Mouse (Mus musculus) forebrain, postnatal 0 days (tissue): ENCODE data around the gene Auts2. TPM values are rescaled to one million over a fixed set of nuclear protein-coding genes. Genes with fewer than 3 reads are reported as not detected.
A peak's percentile ranks its signal among the peaks of the same experiment; 100 is the strongest.

ENCODE experiments used
- ATAC-seq: fragments of 200-750 bp; cut with Nextera tagmentation; 2 replicates; pipeline ENCODE4 v1.8.0; 2017; ENCODE audit warnings: mild to moderate bottlenecking, moderate library complexity
- DNase-seq: peaks from one replicate; pipeline ENCODE4 v3.0.0-alpha.2; 2015
- H3K27ac ChIP-seq: fragments of 300-500 bp; sonication (generic); 2 replicates; pipeline ENCODE4 v1.5.1; 2014; ENCODE audit warnings: low read depth, mild to moderate bottlenecking, antibody characterized with exemption, low read length, moderate library complexity, mixed read lengths
- H3K27me3 ChIP-seq: fragments of 300-500 bp; sonication (generic); 2 replicates; pipeline ENCODE4 v1.6.1; 2014; ENCODE audit warnings: mild to moderate bottlenecking, low read length, mixed read lengths; ENCODE audit not compliant: insufficient read depth
- H3K36me3 ChIP-seq: fragments of 300-500 bp; sonication (generic); 2 replicates; pipeline ENCODE4 v1.6.1; 2014; ENCODE audit warnings: mild to moderate bottlenecking, moderate library complexity; ENCODE audit not compliant: insufficient read depth
- H3K4me1 ChIP-seq: fragments of 300-500 bp; sonication (generic); 2 replicates; pipeline ENCODE4 v1.6.1; 2014; ENCODE audit warnings: antibody characterized with exemption; ENCODE audit not compliant: insufficient read depth
- H3K4me2 ChIP-seq: fragments of 300-500 bp; sonication (generic); 2 replicates; pipeline ENCODE4 v1.6.1; 2014; ENCODE audit warnings: low read depth, mild to moderate bottlenecking, moderate library complexity
- H3K4me3 ChIP-seq: fragments of 300-500 bp; sonication (generic); 2 replicates; pipeline ENCODE4 v1.5.1; 2014; ENCODE audit warnings: low read depth, low read length, mixed read lengths
- H3K9ac ChIP-seq: fragments of 300-500 bp; sonication (generic); 2 replicates; pipeline ENCODE4 v1.6.1; 2014; ENCODE audit warnings: mild to moderate bottlenecking
- H3K9me3 ChIP-seq: fragments of 300-500 bp; sonication (generic); 2 replicates; pipeline ENCODE4 v1.6.1; 2016; ENCODE audit warnings: low read length
- CTCF ChIP-seq: sonication (generic); IDR thresholded peaks from 2 replicates; pipeline ENCODE4 v1.5.1; 2016; ENCODE audit warnings: antibody characterized with exemption, control low read depth, low read depth
- WGBS: fragments of 180-500 bp; shearing (Covaris S2); extraction: QIAGEN DNeasy Blood & Tissue Kit; methylation state at CpG from one replicate; pipeline ENCODE4 v1.1.7; 2014; 5-methylcytosine and 5-hydroxymethylcytosine counted together
- polyA plus RNA-seq: library from polyadenylated mRNA; unstranded; fragments of >200 nt; fragmentation: Nextera tagmentation; extraction: Ambion mirVana; gene quantifications from 2 replicates; pipeline ENCODE4 v1.2.1, GENCODE M21; 2015
- total RNA-seq: library from RNA; depleted of rRNA; stranded (reverse); fragments of >200 nt; gene quantifications from 2 replicates; pipeline ENCODE4 v1.2.3, GENCODE M21; 2014

Auts2 gene
- total and polyA plus RNA-seq, 2 experiments from 2014 or later, result 40.9 to 66.2 TPM

DNA sequence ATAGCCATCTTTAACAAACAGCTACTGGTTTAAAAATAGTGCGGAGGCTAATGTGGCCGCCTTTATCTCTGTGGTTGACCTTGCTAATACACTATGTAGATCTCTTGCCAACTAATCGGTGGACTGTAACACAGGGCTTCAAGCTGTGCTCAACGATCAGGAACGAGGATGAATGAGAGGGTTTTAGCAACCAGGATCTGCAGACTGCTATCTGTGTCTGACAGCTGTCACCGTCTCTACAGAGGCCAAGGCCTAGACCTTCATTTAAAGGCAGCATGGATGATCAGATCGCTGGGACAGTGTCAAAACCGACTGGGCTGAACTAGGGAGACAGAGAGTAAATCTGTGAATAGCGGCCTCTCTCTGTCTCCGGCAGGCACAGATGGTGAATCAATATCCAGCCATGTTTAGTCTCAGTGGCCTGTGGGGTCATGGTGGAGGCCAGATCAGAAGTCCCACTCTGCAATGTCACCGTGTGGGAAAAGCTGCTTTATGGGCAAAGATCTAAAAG is 892.7 kb downstream of the Auts2 start:
- DNase-seq (no peak), ATAC-seq (no peak)
- 0 out of 2 replicates have a peak, but pooled peaks cover 2% of the 10 kb centered on the region for H3K4me1 ChIP-seq
- no peak overlapping the region for H3K4me3 ChIP-seq
- no peaks in the 10 kb centered on the region for H3K36me3 ChIP-seq
- H3K9ac ChIP-seq, result no peak overlapping the region
- no peak overlapping the region for H3K27ac ChIP-seq
- TF ChIP-seq CTCF, result no peak
- H3K9me3 ChIP-seq, result no peaks in the 10 kb centered on the region
- no peaks in the 10 kb centered on the region for H3K27me3 ChIP-seq
- H3K4me2 ChIP-seq, result no peak overlapping the region
- 44% methylated on average over 11 of the region's 11 CpGs for WGBS

DNA sequence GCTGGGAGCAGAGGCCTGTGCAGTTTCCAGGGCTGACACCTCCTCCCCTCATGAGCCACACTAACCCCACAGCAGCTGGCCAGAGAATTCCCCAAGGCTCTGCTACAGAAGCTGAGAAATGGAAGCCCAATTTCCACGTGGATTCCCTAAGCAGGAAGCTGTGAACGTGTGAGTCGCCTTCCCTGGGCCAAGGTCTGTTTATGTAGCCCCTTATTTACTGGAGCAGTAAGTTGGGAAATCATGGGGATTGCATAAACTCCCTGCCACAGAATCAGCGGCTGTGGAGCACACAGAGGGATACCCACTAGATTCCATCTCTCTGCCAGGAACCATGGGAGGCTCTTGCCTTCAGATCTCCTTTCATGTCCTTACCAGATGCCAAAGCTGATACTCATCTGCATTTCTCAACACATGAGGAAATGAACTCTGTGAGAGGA is 895.4 kb downstream of the Auts2 start:
- TF ChIP-seq CTCF, result no peak
- 36% methylated on average over 4 of the region's 4 CpGs for WGBS
- H3K9ac ChIP-seq, result no peak overlapping the region
- no peaks in the 10 kb centered on the region for H3K27me3 ChIP-seq
- no peak overlapping the region for H3K27ac ChIP-seq
- no peaks in the 10 kb centered on the region for H3K9me3 ChIP-seq
- H3K4me3 ChIP-seq, result no peak overlapping the region
- peaks cover 9% of the 10 kb centered on the region; the same call in 1 of the 2 replicates for H3K4me1 ChIP-seq
- H3K36me3 ChIP-seq, result no peaks in the 10 kb centered on the region
- ATAC-seq, result no peak
- H3K4me2 ChIP-seq, result no peak overlapping the region
- no peak for DNase-seq

DNA sequence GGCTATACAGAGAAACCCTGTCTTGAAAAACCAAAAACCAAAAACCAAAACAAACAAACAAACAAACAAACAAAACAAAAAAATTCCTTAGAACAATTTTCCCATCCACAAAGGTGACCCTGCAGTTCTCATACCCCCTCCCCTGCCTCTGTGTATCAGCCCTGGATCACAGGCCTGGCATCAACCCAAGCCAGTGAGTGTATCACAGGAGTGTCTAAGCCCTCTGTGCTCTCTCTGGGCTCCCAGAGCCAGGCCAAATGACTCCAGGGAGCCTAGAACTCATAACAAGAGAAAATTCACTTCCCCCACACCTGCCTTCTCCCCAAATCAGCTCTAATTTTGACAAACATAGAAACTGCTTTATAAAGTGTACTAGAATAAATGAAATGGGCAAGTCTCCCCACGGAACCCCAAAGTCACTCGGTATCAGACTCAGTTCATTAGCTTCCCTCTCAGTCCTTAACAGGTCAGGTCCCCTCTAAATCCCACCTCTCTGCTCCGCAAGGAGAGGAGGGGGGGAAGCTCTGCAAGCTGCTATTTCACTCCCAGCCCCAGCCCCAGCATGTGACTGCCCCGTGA is 896.0 kb downstream of the Auts2 start:
- H3K27me3 ChIP-seq, result no peaks in the 10 kb centered on the region
- H3K4me3 ChIP-seq, result no peak overlapping the region
- H3K4me1 ChIP-seq, result peaks cover 9% of the 10 kb centered on the region; the same call in 1 of the 2 replicates
- H3K36me3 ChIP-seq, result no peaks in the 10 kb centered on the region
- H3K4me2 ChIP-seq, result no peak overlapping the region
- no peaks in the 10 kb centered on the region for H3K9me3 ChIP-seq
- ATAC-seq (no peak), DNase-seq (no peak)
- H3K9ac ChIP-seq, result no peak overlapping the region
- no peak for TF ChIP-seq CTCF
- no peak overlapping the region for H3K27ac ChIP-seq
- WGBS, result 54% methylated on average over 4 of the region's 4 CpGs

GRCm38 (mm10) chr5:131646192-131646775 is 896.9 kb downstream of the Auts2 start:
- Histone ChIP-seq H3K27ac (no peak overlapping the region), H3K36me3 (no peaks in the 10 kb centered on the region), H3K4me3 (no peak overlapping the region), H3K4me1 (peaks cover 9% of the 10 kb centered on the region; the same call in 1 of the 2 replicates), H3K4me2 (no peak overlapping the region), H3K9me3 (no peaks in the 10 kb centered on the region), H3K27me3 (no peaks in the 10 kb centered on the region), H3K9ac (no peak overlapping the region)
- 29% methylated on average over 10 of the region's 10 CpGs for WGBS
- ATAC-seq, result no peak
- no peak for TF ChIP-seq CTCF
- no peak for DNase-seq

DNA sequence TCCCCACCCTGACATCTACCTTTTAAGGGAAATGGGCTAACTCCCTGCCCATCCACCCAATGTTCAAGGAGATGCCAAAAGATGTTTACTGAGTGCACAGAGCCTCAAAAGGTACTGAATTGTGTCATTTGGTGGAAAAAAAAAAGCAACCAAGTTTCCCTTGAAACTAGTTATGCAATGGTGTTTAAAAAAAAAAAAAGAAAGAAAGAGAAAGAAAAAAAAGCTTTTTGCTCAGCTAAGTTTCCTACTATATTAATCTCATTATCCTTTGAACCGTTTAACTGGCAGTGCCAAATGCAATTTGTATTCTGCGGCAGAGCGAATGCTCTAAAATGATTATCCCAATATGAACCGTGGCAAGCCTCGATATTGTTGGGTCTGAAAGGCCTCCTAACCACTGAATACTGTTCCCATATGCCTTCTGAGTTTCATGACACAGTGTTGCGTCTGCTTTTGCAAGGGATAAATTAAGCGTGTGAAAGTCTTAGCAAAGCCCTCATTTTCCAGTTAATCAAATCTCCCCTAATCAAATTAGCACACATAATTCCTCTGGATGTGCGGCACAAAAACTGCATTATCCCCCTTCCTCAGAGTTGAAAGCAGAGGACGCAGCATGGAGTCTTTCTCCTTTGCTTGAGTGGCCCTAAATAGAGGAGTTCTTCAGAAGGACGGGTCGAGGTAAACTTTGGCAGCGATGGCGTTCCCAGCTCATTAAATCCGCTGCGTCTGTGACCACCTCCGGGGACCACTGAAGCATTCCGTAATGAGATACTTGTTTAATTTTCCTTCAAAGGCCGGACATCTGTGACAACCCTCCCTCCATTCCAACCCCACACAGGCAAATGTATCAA is 897.6 kb downstream of the Auts2 start:
- Histone ChIP-seq H3K4me2 (no peak overlapping the region), H3K9ac (no peak overlapping the region), H3K27ac (no peak overlapping the region), H3K9me3 (no peaks in the 10 kb centered on the region), H3K36me3 (no peaks in the 10 kb centered on the region), H3K4me3 (no peak overlapping the region), H3K4me1 (peaks cover 9% of the 10 kb centered on the region; the same call in 1 of the 2 replicates), H3K27me3 (no peaks in the 10 kb centered on the region)
- ATAC-seq, result peak; percentile 35; the same call in 1 of the 2 replicates
- TF ChIP-seq CTCF, result no peak
- peak; percentile 47 for DNase-seq
- WGBS, result 16% methylated on average over 18 of the region's 18 CpGs

- Histone ChIP-seq H3K27me3 (no peaks in the 10 kb centered on the region), H3K27ac (no peak overlapping the region), H3K9me3 (no peaks in the 10 kb centered on the region), H3K4me3 (no peak overlapping the region), H3K36me3 (no peaks in the 10 kb centered on the region), H3K4me1 (peaks cover 9% of the 10 kb centered on the region; the same call in 1 of the 2 replicates), H3K9ac (no peak overlapping the region), H3K4me2 (no peak overlapping the region)
- ATAC-seq (no peak), DNase-seq (no peak)
- 62% methylated on average over 6 of the region's 6 CpGs for WGBS
- no peak for TF ChIP-seq CTCF
Measured at GRCm38 (mm10) chr5:131644331-131644730, 898.8 kb downstream of the Auts2 start.
